Mouse (Mus musculus) bone marrow macrophage, adult 2 months (primary cell): ENCODE results near the gene Gm10376. TPM values are rescaled to one million over a fixed set of nuclear protein-coding genes. Genes with fewer than 3 reads are reported as not detected.
"Not testable (repeated sequence)": the region's sequence is repeated elsewhere in the genome, so short reads cannot be mapped to it uniquely, and the experiment has no call there.

Source experiments
- H3K27ac ChIP-seq: 2 replicates; pipeline ENCODE4 v1.5.1; 2012; ENCODE audit warnings: low read depth, low read length; ENCODE audit not compliant: insufficient read depth
- H3K4me1 ChIP-seq: 2 replicates; pipeline ENCODE4 v1.6.1; 2012; ENCODE audit warnings: low read length; ENCODE audit not compliant: control insufficient read depth, insufficient read depth
- H3K4me3 ChIP-seq: 2 replicates; pipeline ENCODE4 v1.5.1; 2012; ENCODE audit warnings: mild to moderate bottlenecking, low read length, moderate library complexity; ENCODE audit not compliant: insufficient read depth
- polyA plus RNA-seq: library from polyadenylated mRNA; stranded (reverse); fragments of >200 nt; gene quantifications from 2 replicates; pipeline ENCODE4 v1.2.4, GENCODE M21; 2012; ENCODE audit not compliant: missing spikeins, insufficient read depth, insufficient read length

The Gm10376 gene
- not detected in 2 replicates for polyA plus RNA-seq

GRCm38 (mm10) chr14:43015528-43015927, at the start of gene Gm10376:
Gene Gm10376 (minus strand): TSS chr14:43015628.
- not testable (repeated sequence) for H3K27ac ChIP-seq, H3K4me1 ChIP-seq, H3K4me3 ChIP-seq

DNA sequence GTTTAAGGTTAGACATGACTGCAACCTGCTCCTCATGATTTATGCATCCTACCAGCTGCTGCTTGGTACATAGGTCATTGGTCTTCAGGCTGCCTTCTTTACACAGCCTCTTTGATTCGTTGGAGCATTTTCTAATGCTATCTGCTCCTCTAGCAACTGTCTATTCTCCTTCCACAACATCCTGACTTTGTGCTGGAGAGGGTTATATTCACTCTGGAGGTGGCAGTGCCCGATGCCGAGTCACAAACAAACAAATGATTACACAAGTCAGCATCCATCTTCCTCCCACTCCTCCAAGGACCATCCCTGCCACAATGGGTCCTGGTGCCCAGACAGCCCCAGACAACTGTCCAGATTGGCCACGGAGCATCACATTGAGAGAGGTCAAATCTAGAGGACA, 44.8 kb upstream of the Gm10376 start:
- H3K27ac ChIP-seq = not testable (repeated sequence)

GRCm38 (mm10) chr14:43058063-43058462, 42.6 kb upstream of the Gm10376 start:
- H3K4me1 ChIP-seq, H3K27ac ChIP-seq, H3K4me3 ChIP-seq: not testable (repeated sequence)

More for the DNA sequence above, 44.8 kb upstream of the Gm10376 start:
- H3K4me3 ChIP-seq, H3K4me1 ChIP-seq: not testable (repeated sequence)

DNA sequence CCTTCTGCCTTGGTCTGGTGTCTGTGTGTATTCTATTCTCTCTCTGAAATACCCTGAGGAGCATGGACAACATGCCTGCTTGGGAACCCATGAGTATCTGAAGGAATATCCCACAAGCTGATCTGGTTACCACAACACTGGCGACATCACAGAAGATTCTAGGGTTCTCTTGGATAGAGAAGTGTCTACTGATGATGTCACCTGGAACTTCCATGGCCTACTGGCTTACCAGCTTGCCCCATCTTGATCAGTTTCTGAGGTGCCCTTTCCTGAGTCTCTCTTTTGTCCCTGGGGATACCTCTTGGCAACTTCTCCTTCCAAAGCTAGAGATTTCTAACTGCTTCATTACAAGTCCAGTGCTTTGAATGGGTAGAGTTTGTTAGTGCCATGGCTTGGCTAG, 21.9 kb downstream of the Gm10376 start, which contains the start of gene Gm8082:
Gene Gm8082, minus strand, starts transcription at position 101 of the 400 bp plus-strand sequence.
- H3K4me1 ChIP-seq, H3K27ac ChIP-seq, H3K4me3 ChIP-seq: not testable (repeated sequence)

Other genes with a start within 250 kb of the Gm10376 start
- gene Gm3015, start 246.8 kb downstream of the Gm10376 start, polyA plus RNA-seq = not detected in 2 replicates
- not detected in 2 replicates for gene Gm10377, start 217.6 kb downstream of the Gm10376 start, polyA plus RNA-seq
- gene Gm21977, start 162.2 kb downstream of the Gm10376 start, polyA plus RNA-seq = not detected in 2 replicates
- gene Gm8082, start 22.0 kb downstream of the Gm10376 start, polyA plus RNA-seq = not detected in 2 replicates
- not detected in 2 replicates for gene Gm8094, start 61.0 kb upstream of the Gm10376 start, polyA plus RNA-seq
- gene Gm8104, start 85.0 kb upstream of the Gm10376 start, polyA plus RNA-seq = not detected in 2 replicates
- not detected in 2 replicates for gene Gm7233, start 164.2 kb upstream of the Gm10376 start, polyA plus RNA-seq
- gene Gm8122, start 219.7 kb upstream of the Gm10376 start, polyA plus RNA-seq = not detected in 2 replicates
- gene Gm8126, start 243.0 kb upstream of the Gm10376 start, polyA plus RNA-seq = not detected in 2 replicates